Mouse (Mus musculus) MEL (cell line): ENCODE measurements around the gene Iscu. TPM values are rescaled to one million over a fixed set of nuclear protein-coding genes. Genes with fewer than 3 reads are reported as not detected.

Experiments used
- DNase-seq: peaks from one replicate; pipeline ENCODE4 v3.0.0; 2011; ENCODE audit warnings: low read depth, low spot score
- H3K27ac ChIP-seq: 2 replicates; pipeline ENCODE4 v1.5.1; 2012; ENCODE audit warnings: low read depth, mild to moderate bottlenecking, control low read depth, low read length, moderate library complexity; ENCODE audit not compliant: control insufficient read depth
- H3K27me3 ChIP-seq, 2 experiments: fragments of 150-350 bp in 1 of 2; sonication (generic) in 1 of 2; 2 replicates each; pipeline ENCODE4 v1.6.1; 2012; ENCODE audit warnings: low read length in 2 of 2, mild to moderate bottlenecking in 2 of 2, improper control_type of control experiment in 1 of 2, moderate library complexity in 1 of 2; ENCODE audit not compliant: insufficient read depth in 2 of 2, control insufficient read depth in 1 of 2
- H3K36me3 ChIP-seq, 2 experiments: 2 replicates each; pipeline ENCODE4 v1.6.1; 2012 to 2014; ENCODE audit warnings: low read length in 2 of 2, improper control_type of control experiment in 1 of 2, inconsistent platforms in 1 of 2, mild to moderate bottlenecking in 1 of 2; ENCODE audit not compliant: insufficient read depth in 2 of 2, control insufficient read depth in 1 of 2
- H3K4me1 ChIP-seq, 2 experiments: fragments of 150-350 bp in 1 of 2; sonication (generic) in 1 of 2; 2 replicates each; pipeline ENCODE4 v1.6.1; 2012; ENCODE audit warnings: low read length in 2 of 2, improper control_type of control experiment in 1 of 2, mild to moderate bottlenecking in 1 of 2; ENCODE audit not compliant: insufficient read depth in 2 of 2, control insufficient read depth in 1 of 2
- H3K4me3 ChIP-seq, 2 experiments: fragments of 150-350 bp in 1 of 2; sonication (generic) in 1 of 2; 2 replicates each; pipeline ENCODE4 v1.5.1; 2012; ENCODE audit warnings: low read depth in 2 of 2, low read length in 2 of 2, mild to moderate bottlenecking in 2 of 2, moderate library complexity in 2 of 2, control low read depth in 1 of 2, improper control_type of control experiment in 1 of 2; ENCODE audit not compliant: control insufficient read depth in 1 of 2, insufficient read depth in 1 of 2
- H3K79me2 ChIP-seq: 2 replicates; pipeline ENCODE4 v1.6.1; 2012; ENCODE audit warnings: mild to moderate bottlenecking, low read length, moderate library complexity; ENCODE audit not compliant: control insufficient read depth, poor library complexity, insufficient read depth
- H3K9ac ChIP-seq: 2 replicates; pipeline ENCODE4 v1.6.1; 2012; ENCODE audit warnings: low read depth, mild to moderate bottlenecking, control low read depth, low read length, moderate library complexity; ENCODE audit not compliant: control insufficient read depth, poor library complexity, severe bottlenecking
- H3K9me3 ChIP-seq: fragments of 150-350 bp; sonication (generic); replicated peaks from 2 replicates; pipeline ENCODE4 v1.6.1; 2012; ENCODE audit warnings: mild to moderate bottlenecking, low read length, improper control_type of control experiment, moderate library complexity; ENCODE audit not compliant: insufficient read depth
- BHLHE40 ChIP-seq: IDR thresholded peaks from 2 replicates; pipeline ENCODE4 v1.6.1; 2012; ENCODE audit warnings: low read depth, mild to moderate bottlenecking, inconsistent platforms, low read length, improper control_type of control experiment, borderline replicate concordance
- CHD1 ChIP-seq: IDR thresholded peaks from 2 replicates; pipeline ENCODE4 v1.6.1; 2012; ENCODE audit warnings: low read depth, mild to moderate bottlenecking, inconsistent platforms, low read length, improper control_type of control experiment
- CHD2 ChIP-seq: IDR thresholded peaks from 2 replicates; pipeline ENCODE4 v1.6.1; 2011; ENCODE audit warnings: low read length, improper control_type of control experiment
- CTCF ChIP-seq, 3 experiments: IDR thresholded peaks in 2 of 3; conservative IDR thresholded peaks in 1 of 3; 2 replicates each; pipeline ENCODE4 v1.5.1; 2011 to 2012; ENCODE audit warnings: low read length in 3 of 3, low read depth in 2 of 3, mild to moderate bottlenecking in 2 of 3, improper control_type of control experiment in 1 of 3, inconsistent platforms in 1 of 3, mixed read lengths in 1 of 3, moderate library complexity in 1 of 3; ENCODE audit not compliant: control insufficient read depth in 1 of 3, insufficient read depth in 1 of 3, poor library complexity in 1 of 3, severe bottlenecking in 1 of 3
- E2F4 ChIP-seq: IDR thresholded peaks from 2 replicates; pipeline ENCODE4 v1.6.1; 2011; ENCODE audit warnings: low read depth, low read length, improper control_type of control experiment, borderline replicate concordance
- ETS1 ChIP-seq: IDR thresholded peaks from 2 replicates; pipeline ENCODE4 v1.6.1; 2012; ENCODE audit warnings: low read depth, mild to moderate bottlenecking, inconsistent platforms, low read length, improper control_type of control experiment, moderate library complexity
- GABPA ChIP-seq: IDR thresholded peaks from 2 replicates; pipeline ENCODE4 v1.6.1; 2012; ENCODE audit warnings: low read depth, mild to moderate bottlenecking, inconsistent platforms, low read length, improper control_type of control experiment, moderate library complexity
- HCFC1 ChIP-seq: IDR thresholded peaks from 2 replicates; pipeline ENCODE4 v1.6.1; 2012; ENCODE audit warnings: low read depth, mild to moderate bottlenecking, inconsistent platforms, low read length, improper control_type of control experiment, moderate library complexity
- KAT2A ChIP-seq: conservative IDR thresholded peaks from 2 replicates; pipeline ENCODE4 v1.6.1; 2012; ENCODE audit warnings: low read depth, low read length, improper control_type of control experiment, inconsistent platforms
- MAFK ChIP-seq: IDR thresholded peaks from 2 replicates; pipeline ENCODE4 v1.6.1; 2011; ENCODE audit warnings: low read depth, mild to moderate bottlenecking, low read length, improper control_type of control experiment, borderline replicate concordance
- MAZ ChIP-seq: IDR thresholded peaks from 2 replicates; pipeline ENCODE4 v1.6.1; 2012; ENCODE audit warnings: low read depth, mild to moderate bottlenecking, inconsistent platforms, low read length, improper control_type of control experiment
- MEF2A ChIP-seq: IDR thresholded peaks from 2 replicates; pipeline ENCODE4 v1.6.1; 2014; ENCODE audit warnings: low read depth, mild to moderate bottlenecking, inconsistent platforms, low read length, improper control_type of control experiment; ENCODE audit not compliant: poor library complexity, insufficient replicate concordance, severe bottlenecking; ENCODE audit errors: extremely low read depth
- MXI1 ChIP-seq: IDR thresholded peaks from 2 replicates; pipeline ENCODE4 v1.6.1; 2011; ENCODE audit warnings: mild to moderate bottlenecking, low read depth, low read length, improper control_type of control experiment
- MYB ChIP-seq: IDR thresholded peaks from 2 replicates; pipeline ENCODE4 v1.6.1; 2011; ENCODE audit warnings: mild to moderate bottlenecking, low read depth, low read length, improper control_type of control experiment
- NRF1 ChIP-seq: IDR thresholded peaks from 2 replicates; pipeline ENCODE4 v1.6.1; 2014; ENCODE audit warnings: low read depth, mild to moderate bottlenecking, inconsistent platforms, low read length, improper control_type of control experiment, moderate library complexity; ENCODE audit not compliant: poor library complexity, insufficient read depth, severe bottlenecking
- POLR2A ChIP-seq, 2 experiments: IDR thresholded peaks; 2 replicates each; pipeline ENCODE4 v1.6.1; 2011 to 2012; ENCODE audit warnings: low read length in 2 of 2, mild to moderate bottlenecking in 2 of 2, control low read depth in 1 of 2, improper control_type of control experiment in 1 of 2, low read depth in 1 of 2, moderate library complexity in 1 of 2; ENCODE audit not compliant: control insufficient read depth in 1 of 2, insufficient read depth in 1 of 2, poor library complexity in 1 of 2
- POLR2AphosphoS5 ChIP-seq: IDR thresholded peaks from 2 replicates; pipeline ENCODE4 v1.6.1; 2012; ENCODE audit warnings: low read depth, borderline replicate concordance, mild to moderate bottlenecking, inconsistent platforms, low read length, moderate library complexity, mixed read lengths
- RAD21 ChIP-seq: IDR thresholded peaks from 2 replicates; pipeline ENCODE4 v1.6.1; 2011; ENCODE audit warnings: mild to moderate bottlenecking, low read depth, low read length, improper control_type of control experiment
- SIN3A ChIP-seq: IDR thresholded peaks from 2 replicates; pipeline ENCODE4 v1.6.1; 2012; ENCODE audit warnings: low read length, improper control_type of control experiment, inconsistent platforms
- SMC3 ChIP-seq: IDR thresholded peaks from 2 replicates; pipeline ENCODE4 v1.6.1; 2011; ENCODE audit warnings: low read depth, low read length, improper control_type of control experiment
- TBP ChIP-seq: IDR thresholded peaks from 2 replicates; pipeline ENCODE4 v1.8.0; 2011; ENCODE audit warnings: low read depth, low read length, improper control_type of control experiment
- TCF12 ChIP-seq: IDR thresholded peaks from 2 replicates; pipeline ENCODE4 v1.6.1; 2014; ENCODE audit warnings: low read depth, mild to moderate bottlenecking, inconsistent platforms, low read length, improper control_type of control experiment, moderate library complexity
- USF1 ChIP-seq: IDR thresholded peaks from 2 replicates; pipeline ENCODE4 v1.6.1; 2014; ENCODE audit warnings: low read depth, mild to moderate bottlenecking, inconsistent platforms, low read length, improper control_type of control experiment, moderate library complexity
- ZC3H11A ChIP-seq: IDR thresholded peaks from 2 replicates; pipeline ENCODE4 v1.6.1; 2012; ENCODE audit warnings: low read depth, mild to moderate bottlenecking, inconsistent platforms, low read length, improper control_type of control experiment
- ZKSCAN1 ChIP-seq: IDR thresholded peaks from 2 replicates; pipeline ENCODE4 v1.6.1; 2012; ENCODE audit warnings: low read depth, mild to moderate bottlenecking, inconsistent platforms, low read length, improper control_type of control experiment, moderate library complexity
- ZMIZ1 ChIP-seq: IDR thresholded peaks from 2 replicates; pipeline ENCODE4 v1.6.1; 2012; ENCODE audit warnings: low read depth, mild to moderate bottlenecking, inconsistent platforms, low read length, improper control_type of control experiment, moderate library complexity
- ZNF384 ChIP-seq: IDR thresholded peaks from 2 replicates; pipeline ENCODE4 v1.6.1; 2012; ENCODE audit warnings: low read depth, mild to moderate bottlenecking, inconsistent platforms, low read length, improper control_type of control experiment
- polyA plus RNA-seq, 2 experiments: library from polyadenylated mRNA; stranded (reverse) in 1 of 2; unstranded in 1 of 2; fragments of >175 nt in 1 of 2; fragments of >200 nt in 1 of 2; gene quantifications; 2 replicates each; pipeline versions ENCODE4 v1.2.1 to v1.2.4; 2012; ENCODE audit warnings: low replicate concordance in 2 of 2, low read depth in 1 of 2; ENCODE audit not compliant: insufficient read length in 2 of 2, insufficient read depth in 1 of 2, missing spikeins in 1 of 2
- total RNA-seq: library from RNA; depleted of rRNA; stranded (reverse); fragments of 300-350 nt; gene quantifications from 2 replicates; pipeline ENCODE4 v1.2.3, GENCODE M21; 2012

Iscu gene
- total and polyA plus RNA-seq, 3 experiments = 95.7 to 150 TPM; not detected in 1

GRCm38 (mm10) chr5:113815638-113816152 is 43.1 kb downstream of the Iscu start:
- peaks cover 0 to 4% of the 10 kb centered on the region in 2 experiments; a peak in 1 of 4 replicates for H3K4me1 ChIP-seq
- no peaks in the 10 kb centered on the region for H3K27me3 ChIP-seq
- H3K36me3 ChIP-seq = no peaks in the 10 kb centered on the region
- no peak for TF ChIP-seq TBP
- no peak for TF ChIP-seq MAFK
- peak; percentile 87 for TF ChIP-seq RAD21
- no peak for TF ChIP-seq ETS1
- TF ChIP-seq POLR2AphosphoS5 = no peak
- TF ChIP-seq MAZ = no peak
- peak; percentile 77 to 98 (median 92) for TF ChIP-seq CTCF (IDR thresholded peaks at IDR 0.05 in 2 of 3, conservative IDR thresholded peaks at IDR 0.05 in 1 of 3; ENCODE audit: control insufficient read depth in 1 of 3, insufficient read depth in 1 of 3, low read depth in 2 of 3, low read length in 3 of 3, poor library complexity in 1 of 3, severe bottlenecking in 1 of 3)
- peak; percentile 65 for TF ChIP-seq ZC3H11A
- no peak for TF ChIP-seq CHD2
- no peak for TF ChIP-seq SIN3A
- no peak for TF ChIP-seq GABPA
- TF ChIP-seq MXI1 = no peak
- no peak for TF ChIP-seq MYB
- TF ChIP-seq MEF2A = no peak
- TF ChIP-seq SMC3 = peak; percentile 75
- TF ChIP-seq NRF1 = 0 out of 2 replicates have a peak, but pooled peaks have one; percentile 2
- TF ChIP-seq TCF12 = no peak
- no peak for TF ChIP-seq ZMIZ1
- TF ChIP-seq ZKSCAN1 = no peak
- TF ChIP-seq BHLHE40 = no peak
- TF ChIP-seq, all 39 proteins: peak for 5
- H3K4me3 ChIP-seq = no peak overlapping the region
- H3K9me3 ChIP-seq = no peaks in the 10 kb centered on the region
- peak; percentile 74 for DNase-seq
- H3K27ac ChIP-seq = no peak overlapping the region
- no peaks in the 10 kb centered on the region for H3K79me2 ChIP-seq
- H3K9ac ChIP-seq = no peak overlapping the region

GRCm38 (mm10) chr5:113818572-113818971 is 46.0 kb downstream of the Iscu start:
- TF ChIP-seq HCFC1 = no peak
- no peak for TF ChIP-seq MYB
- no peak for TF ChIP-seq RAD21
- no peak for TF ChIP-seq MXI1
- TF ChIP-seq ZNF384 = no peak
- no peak for TF ChIP-seq ZMIZ1
- TF ChIP-seq ZKSCAN1 = no peak
- no peak for TF ChIP-seq SIN3A
- no peak for TF ChIP-seq ETS1
- no peak for TF ChIP-seq E2F4
- no peak for TF ChIP-seq POLR2A (IDR thresholded peaks at IDR 0.05; ENCODE audit: control insufficient read depth in 1 of 2, insufficient read depth in 1 of 2, low read depth in 1 of 2, low read length in 2 of 2, poor library complexity in 1 of 2)
- TF ChIP-seq USF1 = no peak
- TF ChIP-seq NRF1 = no peak
- TF ChIP-seq KAT2A = no peak
- TF ChIP-seq CHD1 = no peak
- TF ChIP-seq CTCF (IDR thresholded peaks at IDR 0.05 in 2 of 3, conservative IDR thresholded peaks at IDR 0.05 in 1 of 3; ENCODE audit: control insufficient read depth in 1 of 3, insufficient read depth in 1 of 3, low read depth in 2 of 3, low read length in 3 of 3, poor library complexity in 1 of 3, severe bottlenecking in 1 of 3) = no peak
- TF ChIP-seq, all 39 proteins: peak for 0
- Histone ChIP-seq H3K27me3 (no peaks in the 10 kb centered on the region), H3K9me3 (no peaks in the 10 kb centered on the region), H3K36me3 (no peaks in the 10 kb centered on the region), H3K27ac (no peak overlapping the region), H3K9ac (no peak overlapping the region), H3K4me3 (no peak overlapping the region), H3K4me1 (peaks cover 0 to 4% of the 10 kb centered on the region in 2 experiments; a peak in 1 of 4 replicates), H3K79me2 (no peaks in the 10 kb centered on the region)
- no peak for DNase-seq
